Mouse (Mus musculus) left cerebral cortex, postnatal 14 days (tissue): ENCODE data around the gene Gtf2h4. TPM values are rescaled to one million over a fixed set of nuclear protein-coding genes. Genes with fewer than 3 reads are reported as not detected.
A peak's percentile ranks its signal among the peaks of the same experiment; 100 is the strongest.

Experiments used
- DNase-seq, 2 experiments: peaks; one replicate each; pipeline ENCODE4 v3.0.0; 2021 to 2022; ENCODE audit warnings: low spot score in 2 of 2, mixed read lengths in 1 of 2
- intact Hi-C: fragments of 180-260 bp; cut with DNase I; formaldehyde crosslinking; loops from one replicate; pipeline ENCODE4 v1.15.1; 2025
- total RNA-seq, 2 experiments: library from RNA; stranded (reverse); gene quantifications; 2 replicates each; pipeline ENCODE4 v1.2.3; 2021

The Gtf2h4 gene
- total RNA-seq, 2 experiments from 2014 or later: 23.0 to 26.2 TPM

GRCm38 (mm10) chr17:35665957-35666515, 7.5 kb downstream of the Gtf2h4 start:
- DNase-seq: peak; percentile 47 to 53
- intact Hi-C loops: loop anchor here (2.0 kb wide), 2 partner anchors 75 to 81 kb away; no protein-coding TSS in a partner anchor

DNA sequence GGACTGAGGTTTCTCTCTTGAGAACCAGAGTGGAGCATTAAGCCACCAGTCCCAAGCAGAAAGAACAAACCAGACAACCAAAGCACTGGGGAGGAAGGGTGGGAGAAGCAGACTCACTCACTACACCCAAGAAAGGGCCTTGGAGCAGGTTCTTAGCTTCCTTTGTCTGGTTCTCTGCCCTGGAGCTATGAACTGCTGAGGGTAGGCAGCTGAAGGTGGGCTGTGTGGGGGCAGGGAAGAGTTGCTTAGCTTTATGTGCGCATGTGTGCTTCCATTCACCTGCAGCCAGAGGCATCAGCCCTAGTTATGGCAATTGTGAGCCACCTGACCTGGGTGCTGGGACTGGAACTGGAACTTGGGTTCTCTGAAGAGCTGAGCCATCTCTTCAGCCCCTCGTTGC, 20.5 kb downstream of the Gtf2h4 start:
- no peak for DNase-seq
- intact Hi-C loops: no loop called here

GRCm38 (mm10) chr17:35649429-35649828, 24.1 kb downstream of the Gtf2h4 start:
- intact Hi-C loops: no loop called here
- no peak for DNase-seq

GRCm38 (mm10) chr17:35643609-35644236, 29.8 kb downstream of the Gtf2h4 start, which contains the start of gene Mucl3:
Mucl3 (minus strand) TSS chr17:35643695.
- intact Hi-C loops: no loop called here
- DNase-seq: no peak

DNA sequence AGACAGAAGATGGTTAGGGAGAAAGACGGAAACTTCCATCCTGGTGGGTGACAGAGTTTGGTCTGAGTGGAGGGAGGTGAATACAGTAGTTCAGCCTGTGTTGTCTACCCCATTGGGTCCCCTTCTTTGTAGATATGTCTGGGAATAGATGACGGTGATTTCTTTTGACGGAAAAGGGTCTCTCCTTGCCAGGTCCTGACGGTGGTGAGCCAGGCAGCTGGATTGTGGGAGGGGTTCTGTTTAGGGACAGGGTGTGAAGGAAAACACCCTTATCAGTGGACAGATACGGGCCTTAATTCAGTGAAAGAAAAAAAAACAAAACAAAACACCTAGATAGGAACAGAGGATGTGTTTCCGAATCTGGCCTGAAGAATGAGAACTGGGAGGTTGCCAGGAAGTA, 34.2 kb downstream of the Gtf2h4 start:
- DNase-seq: no peak
- intact Hi-C loops: no loop called here

GRCm38 (mm10) chr17:35638475-35639190, 34.9 kb downstream of the Gtf2h4 start:
- intact Hi-C loops: no loop called here
- peak; percentile 72 to 77 for DNase-seq

DNA sequence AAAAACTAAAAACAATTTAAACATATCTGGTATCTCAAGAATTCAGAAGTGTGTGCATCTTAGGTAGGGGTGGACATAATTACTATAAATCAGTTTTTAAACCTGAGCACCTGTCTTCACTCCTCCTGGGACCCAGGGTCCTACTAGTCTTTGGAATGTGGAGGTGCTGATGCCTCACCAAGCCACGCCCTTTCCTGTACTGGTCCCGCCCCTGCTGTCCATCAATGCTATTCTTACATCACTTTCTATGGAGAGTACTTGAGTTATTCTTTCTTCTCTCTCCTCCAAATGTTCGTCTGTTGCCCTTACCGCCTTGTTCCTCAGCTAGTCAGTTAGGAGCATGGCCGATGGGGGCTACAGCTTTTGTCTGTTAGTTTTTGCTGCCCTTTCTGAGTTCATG, 37.2 kb downstream of the Gtf2h4 start:
- peak; percentile 42 to 63 for DNase-seq
- intact Hi-C loops: no loop called here

GRCm38 (mm10) chr17:35635699-35636111, 37.8 kb downstream of the Gtf2h4 start:
- peak; percentile 90 to 92 for DNase-seq

GRCm38 (mm10) chr17:35635202-35635601, 38.3 kb downstream of the Gtf2h4 start:
- intact Hi-C loops: loop anchor here (2.0 kb wide), 2 partner anchors 44 to 90 kb away; no protein-coding TSS in a partner anchor
- peak in 1 of 2 experiments; percentile 80 for DNase-seq

More at GRCm38 (mm10) chr17:35635699-35636111, 37.8 kb downstream of the Gtf2h4 start:
- intact Hi-C loops: loop anchor here (2.0 kb wide), 2 partner anchors 45 to 89 kb away; no protein-coding TSS in a partner anchor

GRCm38 (mm10) chr17:35633992-35634391, 39.5 kb downstream of the Gtf2h4 start:
- DNase-seq: peak; percentile 68 to 79
- intact Hi-C loops: loop anchor here (2.0 kb wide), 2 partner anchors 43 to 91 kb away; no protein-coding TSS in a partner anchor

DNA sequence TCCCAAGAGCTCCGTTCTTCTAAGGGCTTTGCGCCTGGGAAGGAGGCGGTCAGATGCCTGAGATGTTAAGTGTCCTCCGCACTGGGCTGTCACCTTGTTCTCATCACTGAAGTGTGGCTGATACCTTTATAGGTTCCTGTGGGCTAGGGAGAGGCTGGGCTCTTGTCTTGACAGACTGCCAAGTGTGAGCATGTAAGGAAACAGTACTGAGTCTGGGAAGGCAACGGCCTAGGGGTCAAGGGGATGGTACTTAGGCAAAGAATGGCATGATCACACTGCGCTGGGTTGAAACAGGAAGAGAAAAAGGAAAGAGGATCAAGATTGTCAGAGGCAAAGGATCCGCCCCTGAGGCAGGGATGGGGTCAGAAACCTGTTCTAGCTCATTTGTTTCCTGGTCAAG, 47.0 kb downstream of the Gtf2h4 start, which contains the start of gene Gm9573:
TSS of gene Gm9573 (minus strand) at position 101 of the 400 bp plus-strand sequence.
- intact Hi-C loops: no loop called here
- DNase-seq: no peak

Other genes starting within 250 kb of the Gtf2h4 start
- not detected for gene H2-Q6, start 248.9 kb downstream of the Gtf2h4 start, total RNA-seq
- under 1 TPM; 0.35 to 0.36 TPM for gene H2-Q7, start 234.6 kb downstream of the Gtf2h4 start, total RNA-seq
- under 1 TPM; 0.13 to 0.27 TPM for gene H2-Q10, start 203.7 kb downstream of the Gtf2h4 start, total RNA-seq
- under 1 TPM in 1 of 2 experiments, not detected in 1; 0.25 TPM for gene Pou5f1, start 167.7 kb downstream of the Gtf2h4 start, total RNA-seq
- gene Tcf19, start 156.9 kb downstream of the Gtf2h4 start, total RNA-seq: 1 to 10 TPM; 8.6 to 9.5 TPM
- gene Cchcr1, start 156.6 kb downstream of the Gtf2h4 start, total RNA-seq: 1 to 10 TPM; 8.1 to 9.1 TPM
- gene Psors1c2, start 140.5 kb downstream of the Gtf2h4 start, total RNA-seq: under 1 TPM; 0.55 to 0.72 TPM
- under 1 TPM; 0.68 to 0.79 TPM for gene Cdsn, start 121.6 kb downstream of the Gtf2h4 start, total RNA-seq
- gene 2300002M23Rik, start 106.3 kb downstream of the Gtf2h4 start, total RNA-seq: not detected
- gene Sfta2, start 72.2 kb downstream of the Gtf2h4 start, total RNA-seq: not detected
- not detected for gene Gm9573, start 47.1 kb downstream of the Gtf2h4 start, total RNA-seq
- gene Mucl3, start 30.0 kb downstream of the Gtf2h4 start, total RNA-seq: not detected
- 10 to 100 TPM; 31.1 to 40.8 TPM for gene Vars2, start 6.1 kb downstream of the Gtf2h4 start, total RNA-seq
- gene Ddr1, start 30.9 kb upstream of the Gtf2h4 start, total RNA-seq: 10 to 100 TPM; 46.1 to 52.8 TPM
- gene Ier3, start 147.9 kb upstream of the Gtf2h4 start, total RNA-seq: 1 to 10 TPM; 5.4 to 5.7 TPM
- 100 to 1,000 TPM; 153 to 168 TPM for gene Flot1, start 149.5 kb upstream of the Gtf2h4 start, total RNA-seq
- 100 to 1,000 TPM; 771 to 797 TPM for gene Tubb5, start 164.6 kb upstream of the Gtf2h4 start, total RNA-seq
- gene Mdc1, start 167.8 kb upstream of the Gtf2h4 start, total RNA-seq: 10 to 100 TPM; 10.7 to 14.6 TPM
- 1 to 10 TPM; 5.1 TPM for gene Nrm, start 187.6 kb upstream of the Gtf2h4 start, total RNA-seq
- gene Ppp1r18, start 191.9 kb upstream of the Gtf2h4 start, total RNA-seq: 10 to 100 TPM; 12.8 to 14.1 TPM
- 10 to 100 TPM; 30.1 to 32.1 TPM for gene Dhx16, start 206.1 kb upstream of the Gtf2h4 start, total RNA-seq
- 10 to 100 TPM; 65.2 to 66.9 TPM for gene 2310061I04Rik, start 223.7 kb upstream of the Gtf2h4 start, total RNA-seq
- 10 to 100 TPM; 64.6 to 69.9 TPM for gene Atat1, start 236.3 kb upstream of the Gtf2h4 start, total RNA-seq
- gene Mrps18b, start 242.7 kb upstream of the Gtf2h4 start, total RNA-seq: 10 to 100 TPM; 40.0 to 41.7 TPM
- 10 to 100 TPM; 62.1 to 68.3 TPM for gene Ppp1r10, start 242.7 kb upstream of the Gtf2h4 start, total RNA-seq